Mouse (Mus musculus): ENCODE data around the gene Ptpa. TPM values are rescaled to one million over a fixed set of nuclear protein-coding genes. Genes with fewer than 3 reads are reported as not detected.
A peak's percentile ranks its signal among the peaks of the same experiment; 100 is the strongest.

Gene Ptpa
- total RNA-seq (2014; rRNA removed) (18.3 and 25.1 TPM in 2 replicates), polyA plus RNA-seq (2012; rRNA removed) (48.9 and 54.3 TPM in 2 replicates)

DNA sequence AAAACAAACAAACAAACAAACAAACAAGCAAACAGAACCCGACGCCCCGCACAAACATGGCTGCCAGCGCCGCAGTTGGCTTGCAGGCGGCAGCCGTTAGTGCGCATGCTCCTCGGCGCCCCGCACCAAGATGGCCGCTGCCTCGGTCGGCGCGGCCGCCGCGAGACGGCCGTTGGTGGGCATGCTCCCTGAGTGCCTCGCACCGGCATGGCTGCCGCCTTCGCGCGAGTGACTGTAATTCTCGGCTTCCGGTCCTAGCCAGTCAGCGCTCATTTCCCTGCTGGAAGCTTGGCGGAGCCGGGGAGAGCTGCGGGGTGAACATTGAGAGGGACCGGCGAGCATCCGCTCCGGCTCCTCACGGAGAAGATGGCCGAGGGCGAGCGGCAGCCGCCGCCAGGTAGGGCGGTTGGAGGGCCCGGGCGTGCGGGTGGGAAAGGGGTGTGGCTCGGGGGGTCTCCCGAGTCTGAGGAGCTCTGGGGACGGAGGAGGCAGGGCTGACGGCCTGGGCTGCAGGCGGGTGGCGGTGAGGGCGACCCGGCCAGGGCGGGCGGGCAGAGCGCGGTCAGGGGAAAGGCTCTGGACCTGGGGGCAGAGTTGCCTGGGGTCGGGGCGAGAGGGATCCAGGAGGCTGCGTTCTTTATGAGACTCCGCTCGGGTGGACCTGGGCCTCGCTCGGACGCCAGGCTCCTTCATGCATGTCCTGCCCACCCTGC is at the start of gene Ptpa:
Ptpa (plus strand) TSS at position 104 of the 713 bp plus-strand sequence.
- TF ChIP-seq CTCF (IDR thresholded peaks at IDR 0.05; ENCODE audit: low read depth, low read length), result no peak
- TF ChIP-seq POLR2A (IDR thresholded peaks at IDR 0.05; ENCODE audit: extremely low read depth, insufficient read depth, low read length), result peak; percentile 96
- peak within 1 kb of the TSS; percentile 73 for H3K4me3 ChIP-seq (ENCODE audit: insufficient read depth, low read depth, low read length)
- peak within 1 kb of the TSS; percentile 75 for H3K9ac ChIP-seq (ENCODE audit: low read depth, low read length)
- H3K79me2 ChIP-seq (ENCODE audit: control insufficient read depth, insufficient read depth, low read length), result peaks cover 35% of the 10 kb centered on the region
- WGBS, result under 1% methylated on average over 64 of the region's 67 CpGs
- DNase-seq (ENCODE audit: extremely low read depth, low read depth, low spot score), result no peak
- no peaks in the 10 kb centered on the region for H3K27me3 ChIP-seq (ENCODE audit: control insufficient read depth, insufficient read depth, low read length)
- peaks cover 25% of the 10 kb centered on the region for H3K4me1 ChIP-seq (ENCODE audit: control insufficient read depth, insufficient read depth, low read length)
- H3K27ac ChIP-seq (replicated peaks; ENCODE audit: insufficient read depth, low read depth, low read length), result peak within 1 kb of the TSS; percentile 92
- H3K36me3 ChIP-seq (ENCODE audit: control insufficient read depth, insufficient read depth, low read length), result no peaks in the 10 kb centered on the region

DNA sequence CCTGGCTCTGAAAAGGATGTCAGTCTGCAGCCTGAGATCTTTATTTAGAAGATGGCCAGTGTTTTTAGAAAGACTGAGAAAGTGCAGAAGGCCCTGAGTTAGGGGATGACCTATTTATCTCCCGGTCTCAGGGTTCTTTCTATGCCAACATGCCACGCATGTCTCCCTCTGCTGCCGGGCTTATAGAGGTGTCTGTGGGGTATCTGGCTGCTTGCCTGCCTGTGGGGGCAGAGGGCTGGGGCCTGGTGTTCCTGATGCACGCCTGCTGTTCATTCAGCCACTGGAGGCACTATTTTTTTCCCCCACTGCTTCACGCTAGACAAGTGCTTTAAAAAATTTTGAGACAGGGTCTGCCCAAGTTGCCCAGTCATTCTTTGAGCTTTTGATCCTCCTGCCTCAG is 49.6 kb upstream of the Ptpa start:
- Histone ChIP-seq H3K27me3 (ENCODE audit: control insufficient read depth, insufficient read depth, low read length) (no peaks in the 10 kb centered on the region), H3K79me2 (ENCODE audit: control insufficient read depth, insufficient read depth, low read length) (peaks cover 15% of the 10 kb centered on the region; the same call in 1 of the 2 replicates), H3K4me1 (ENCODE audit: control insufficient read depth, insufficient read depth, low read length) (peaks cover 17% of the 10 kb centered on the region), H3K36me3 (ENCODE audit: control insufficient read depth, insufficient read depth, low read length) (peaks cover 27% of the 10 kb centered on the region; the same call in 1 of the 2 replicates), H3K27ac (replicated peaks; ENCODE audit: insufficient read depth, low read depth, low read length) (peak overlapping the region; percentile 3; the same call in 1 of the 2 replicates), H3K9ac (ENCODE audit: low read depth, low read length) (no peak overlapping the region), H3K4me3 (ENCODE audit: insufficient read depth, low read depth, low read length) (no peak overlapping the region)
- 28% methylated on average over 5 of the region's 5 CpGs for WGBS
- TF ChIP-seq POLR2A (IDR thresholded peaks at IDR 0.05; ENCODE audit: extremely low read depth, insufficient read depth, low read length) (no peak), CTCF (IDR thresholded peaks at IDR 0.05; ENCODE audit: low read depth, low read length) (no peak)
- DNase-seq (ENCODE audit: extremely low read depth, low read depth, low spot score), result no peak

DNA sequence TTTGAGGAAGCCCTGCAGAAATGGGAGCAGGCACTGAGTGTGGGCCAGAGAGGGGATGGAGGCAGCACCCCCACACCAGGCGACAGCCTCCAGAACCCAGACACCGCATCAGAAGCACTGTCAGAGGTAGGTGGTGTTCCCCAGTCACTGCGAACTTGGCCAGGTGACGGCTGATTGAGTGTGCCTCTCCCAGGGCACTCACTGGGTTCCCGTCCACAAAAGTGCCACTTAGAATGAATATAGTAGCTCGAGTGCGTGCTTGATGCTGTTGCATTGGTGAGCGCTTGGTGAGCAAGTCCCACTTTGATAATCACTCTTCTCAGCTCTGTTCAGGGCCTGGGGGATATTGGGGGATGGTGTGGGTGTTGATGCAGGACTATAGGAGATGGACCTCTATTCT is 44.3 kb upstream of the Ptpa start:
- TF ChIP-seq CTCF (IDR thresholded peaks at IDR 0.05; ENCODE audit: low read depth, low read length) (no peak), POLR2A (IDR thresholded peaks at IDR 0.05; ENCODE audit: extremely low read depth, insufficient read depth, low read length) (no peak)
- Histone ChIP-seq H3K79me2 (ENCODE audit: control insufficient read depth, insufficient read depth, low read length) (peaks cover 14% of the 10 kb centered on the region; the same call in 1 of the 2 replicates), H3K4me1 (ENCODE audit: control insufficient read depth, insufficient read depth, low read length) (peaks cover 14% of the 10 kb centered on the region), H3K27ac (replicated peaks; ENCODE audit: insufficient read depth, low read depth, low read length) (no peak overlapping the region), H3K36me3 (ENCODE audit: control insufficient read depth, insufficient read depth, low read length) (peaks cover 42% of the 10 kb centered on the region; the same call in 1 of the 2 replicates), H3K4me3 (ENCODE audit: insufficient read depth, low read depth, low read length) (no peak overlapping the region), H3K9ac (ENCODE audit: low read depth, low read length) (no peak overlapping the region), H3K27me3 (ENCODE audit: control insufficient read depth, insufficient read depth, low read length) (no peaks in the 10 kb centered on the region)
- 98% methylated on average over 8 of the region's 8 CpGs for WGBS
- DNase-seq (ENCODE audit: extremely low read depth, low read depth, low spot score), result no peak

DNA sequence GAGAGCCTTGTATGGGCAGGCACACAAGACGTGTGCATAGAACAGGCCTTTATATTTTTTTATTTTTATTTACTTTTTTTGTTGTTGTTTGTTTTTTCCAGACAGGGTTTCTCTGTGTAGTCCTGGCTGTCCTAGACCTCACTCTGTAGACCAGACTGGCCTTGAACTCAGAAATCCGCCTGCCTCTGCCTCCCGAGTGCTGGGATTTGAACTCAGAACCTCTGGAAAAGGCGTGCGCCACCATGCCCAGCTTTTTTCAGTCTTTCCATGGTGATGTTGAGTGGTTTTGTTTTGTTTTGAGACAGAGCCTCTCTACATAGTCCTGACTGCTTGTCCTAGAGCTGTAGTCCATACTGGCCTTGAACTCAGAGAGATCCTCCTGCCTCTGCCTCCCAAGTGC is 43.1 kb upstream of the Ptpa start:
- DNase-seq (ENCODE audit: extremely low read depth, low read depth, low spot score), result no peak
- Histone ChIP-seq H3K27me3 (ENCODE audit: control insufficient read depth, insufficient read depth, low read length) (no peaks in the 10 kb centered on the region), H3K4me1 (ENCODE audit: control insufficient read depth, insufficient read depth, low read length) (peaks cover 12% of the 10 kb centered on the region), H3K9ac (ENCODE audit: low read depth, low read length) (no peak overlapping the region), H3K36me3 (ENCODE audit: control insufficient read depth, insufficient read depth, low read length) (peaks cover 44% of the 10 kb centered on the region; the same call in 1 of the 2 replicates), H3K27ac (replicated peaks; ENCODE audit: insufficient read depth, low read depth, low read length) (no peak overlapping the region), H3K4me3 (ENCODE audit: insufficient read depth, low read depth, low read length) (no peak overlapping the region), H3K79me2 (ENCODE audit: control insufficient read depth, insufficient read depth, low read length) (peaks cover 7% of the 10 kb centered on the region; the same call in 1 of the 2 replicates)
- 98% methylated on average over 5 of the region's 5 CpGs for WGBS
- no peak for TF ChIP-seq CTCF (IDR thresholded peaks at IDR 0.05; ENCODE audit: low read depth, low read length)
- TF ChIP-seq POLR2A (IDR thresholded peaks at IDR 0.05; ENCODE audit: extremely low read depth, insufficient read depth, low read length), result no peak

DNA sequence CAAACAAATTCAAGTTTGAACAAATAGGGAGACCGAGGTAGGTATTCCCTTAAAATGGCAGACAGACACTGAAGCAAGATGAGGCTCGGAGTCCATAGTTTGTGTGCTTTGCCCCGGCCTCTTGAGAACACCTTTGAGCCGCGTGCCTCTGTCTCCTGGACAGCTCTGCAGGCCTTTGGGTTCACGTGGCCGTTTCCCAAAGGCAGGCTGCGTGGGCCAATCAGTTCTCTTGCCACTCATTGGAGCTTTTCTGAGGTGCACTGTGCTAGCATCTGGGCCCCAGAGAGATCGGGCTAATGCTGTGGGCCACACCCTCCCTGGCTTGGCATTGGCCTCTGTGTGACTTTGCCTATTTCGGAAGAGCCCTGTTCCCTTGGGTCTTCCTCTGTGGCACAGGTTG is 39.9 kb upstream of the Ptpa start:
- Histone ChIP-seq H3K36me3 (ENCODE audit: control insufficient read depth, insufficient read depth, low read length) (peaks cover 24% of the 10 kb centered on the region), H3K27me3 (ENCODE audit: control insufficient read depth, insufficient read depth, low read length) (no peaks in the 10 kb centered on the region), H3K4me1 (ENCODE audit: control insufficient read depth, insufficient read depth, low read length) (peaks cover 24% of the 10 kb centered on the region), H3K79me2 (ENCODE audit: control insufficient read depth, insufficient read depth, low read length) (peaks cover 3% of the 10 kb centered on the region; the same call in 1 of the 2 replicates), H3K4me3 (ENCODE audit: insufficient read depth, low read depth, low read length) (no peak overlapping the region), H3K9ac (ENCODE audit: low read depth, low read length) (no peak overlapping the region), H3K27ac (replicated peaks; ENCODE audit: insufficient read depth, low read depth, low read length) (peak overlapping the region; percentile 36)
- TF ChIP-seq CTCF (IDR thresholded peaks at IDR 0.05; ENCODE audit: low read depth, low read length) (no peak), POLR2A (IDR thresholded peaks at IDR 0.05; ENCODE audit: extremely low read depth, insufficient read depth, low read length) (no peak)
- WGBS, result 63% methylated on average over 10 of the region's 10 CpGs
- peak; percentile 80 for DNase-seq (ENCODE audit: extremely low read depth, low read depth, low spot score)

DNA sequence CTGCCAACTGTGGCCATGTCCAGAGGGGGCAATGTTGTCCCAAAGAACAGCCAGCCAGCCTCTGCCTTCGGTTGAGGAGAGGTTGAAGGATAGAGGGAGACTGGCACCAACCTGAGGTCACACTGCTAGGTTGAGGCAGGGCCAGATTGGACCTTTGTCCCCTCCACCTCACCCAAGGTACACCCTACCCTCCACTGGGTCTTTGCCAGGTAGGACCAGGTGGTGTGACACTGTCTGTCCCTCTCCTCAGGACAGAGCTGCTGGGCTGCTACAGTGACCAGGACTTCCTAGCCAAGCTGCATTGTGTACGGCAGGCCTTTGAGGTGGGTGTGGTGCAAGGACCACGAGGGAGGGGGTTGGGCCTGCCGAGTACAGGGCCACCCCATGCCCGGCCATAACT is 38.1 kb upstream of the Ptpa start:
- H3K27ac ChIP-seq (replicated peaks; ENCODE audit: insufficient read depth, low read depth, low read length), result peak overlapping the region; percentile 90
- peaks cover 26% of the 10 kb centered on the region for H3K36me3 ChIP-seq (ENCODE audit: control insufficient read depth, insufficient read depth, low read length)
- peaks cover 24% of the 10 kb centered on the region for H3K4me1 ChIP-seq (ENCODE audit: control insufficient read depth, insufficient read depth, low read length)
- peak; percentile 47 for TF ChIP-seq CTCF (IDR thresholded peaks at IDR 0.05; ENCODE audit: low read depth, low read length)
- no peak for TF ChIP-seq POLR2A (IDR thresholded peaks at IDR 0.05; ENCODE audit: extremely low read depth, insufficient read depth, low read length)
- H3K27me3 ChIP-seq (ENCODE audit: control insufficient read depth, insufficient read depth, low read length), result no peaks in the 10 kb centered on the region
- H3K9ac ChIP-seq (ENCODE audit: low read depth, low read length), result peak overlapping the region; percentile 10; the same call in 1 of the 2 replicates
- H3K79me2 ChIP-seq (ENCODE audit: control insufficient read depth, insufficient read depth, low read length), result no peaks in the 10 kb centered on the region
- WGBS, result 26% methylated on average over 5 of the region's 5 CpGs
- DNase-seq (ENCODE audit: extremely low read depth, low read depth, low spot score), result peak; percentile 96
- H3K4me3 ChIP-seq (ENCODE audit: insufficient read depth, low read depth, low read length), result no peak overlapping the region

All from liver, adult 2 months (tissue).